Mouse (Mus musculus): ENCODE results near the gene Fcna.

The Fcna gene

DNA sequence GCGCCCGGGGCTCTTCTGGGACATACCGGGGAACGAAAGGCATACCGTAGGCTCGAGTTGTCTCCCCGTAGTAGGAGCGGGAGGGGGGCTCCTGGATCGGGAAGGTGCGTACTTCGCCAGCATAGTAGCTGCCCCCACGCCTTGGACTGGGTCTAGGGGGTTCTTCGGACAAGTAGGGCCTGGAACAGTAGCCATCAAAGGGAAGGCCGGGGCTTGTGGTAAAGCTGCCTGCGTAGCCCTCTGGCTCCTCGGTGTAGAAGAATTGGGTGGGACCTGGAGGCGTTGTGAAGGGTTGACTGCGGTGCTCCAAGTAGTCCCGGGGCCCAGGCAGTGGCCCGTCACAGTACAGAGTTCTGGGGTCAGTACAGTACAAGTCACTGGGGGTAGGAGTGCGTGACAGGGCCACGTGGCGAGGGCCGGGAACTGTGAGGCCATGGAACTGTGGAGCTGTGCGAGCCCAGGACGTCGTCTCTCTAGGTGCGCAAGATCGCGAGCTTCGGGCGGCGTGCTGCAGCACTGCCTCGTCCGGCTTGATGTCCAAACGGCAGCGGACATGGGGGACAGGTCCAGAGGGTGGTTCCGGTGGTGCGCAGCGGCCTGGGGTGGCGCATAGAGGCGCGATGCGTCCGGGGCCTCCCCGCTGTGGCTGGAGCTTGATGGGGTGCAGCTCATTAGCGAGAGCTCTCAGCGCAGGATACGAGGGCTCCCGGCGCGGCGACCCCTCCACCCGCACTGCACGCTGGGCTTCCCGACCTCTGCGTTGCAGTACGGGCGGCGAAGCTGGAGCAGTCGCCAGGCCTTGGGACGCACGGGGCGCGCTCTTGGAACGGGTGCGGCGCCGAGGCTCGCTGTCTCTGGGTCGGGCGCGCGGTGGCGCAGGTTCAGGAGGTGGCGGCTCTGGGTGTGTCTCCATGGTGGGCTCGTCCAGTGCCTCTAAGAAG is 48.8 kb downstream of the Fcna start:
- DNase-seq (ENCODE audit: extremely low read depth, insufficient read length, low spot score), result no peak

DNA sequence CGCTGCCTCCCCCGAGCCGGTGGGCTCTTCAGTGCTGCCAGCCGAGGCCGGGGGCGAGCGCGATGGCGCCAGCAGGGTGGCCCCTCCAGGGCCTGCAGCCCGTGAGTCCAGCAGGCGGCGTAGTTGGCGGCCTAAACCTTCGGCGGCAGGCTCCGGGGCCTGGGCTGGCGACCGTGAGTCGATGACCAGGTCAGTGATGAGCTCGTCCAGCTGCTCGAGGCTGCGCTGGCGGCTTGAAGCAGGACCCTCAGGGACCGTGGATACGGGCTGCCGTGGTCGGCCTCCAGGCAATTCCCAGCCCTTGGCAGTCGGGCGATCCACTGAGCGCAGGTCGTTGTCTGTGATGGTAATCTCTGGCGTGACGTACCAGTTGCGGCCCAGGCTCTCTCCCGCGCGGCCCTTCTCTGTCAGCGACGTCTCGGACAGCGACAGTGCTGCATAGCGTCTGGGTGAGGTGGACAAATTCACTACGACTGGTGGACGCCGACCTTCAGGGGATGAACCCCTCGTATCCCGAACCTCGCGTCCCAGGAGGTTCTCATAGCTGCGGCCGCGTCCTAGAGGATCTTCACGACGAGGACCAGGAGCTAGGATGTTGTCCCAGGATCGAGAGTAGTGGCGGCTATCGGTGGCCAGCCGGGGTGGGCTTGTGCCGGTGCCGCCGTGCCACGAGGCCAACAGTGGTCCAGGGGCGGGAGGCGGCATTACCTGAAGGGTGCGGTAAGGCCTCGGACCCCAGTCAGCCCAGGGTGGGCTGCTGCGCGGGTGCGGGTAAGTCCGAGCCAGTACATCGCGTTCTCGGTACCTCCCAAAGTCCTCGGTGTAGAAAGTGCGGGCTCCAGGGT is 49.7 kb downstream of the Fcna start:
- no peak for DNase-seq (ENCODE audit: extremely low read depth, insufficient read length, low spot score)

DNA sequence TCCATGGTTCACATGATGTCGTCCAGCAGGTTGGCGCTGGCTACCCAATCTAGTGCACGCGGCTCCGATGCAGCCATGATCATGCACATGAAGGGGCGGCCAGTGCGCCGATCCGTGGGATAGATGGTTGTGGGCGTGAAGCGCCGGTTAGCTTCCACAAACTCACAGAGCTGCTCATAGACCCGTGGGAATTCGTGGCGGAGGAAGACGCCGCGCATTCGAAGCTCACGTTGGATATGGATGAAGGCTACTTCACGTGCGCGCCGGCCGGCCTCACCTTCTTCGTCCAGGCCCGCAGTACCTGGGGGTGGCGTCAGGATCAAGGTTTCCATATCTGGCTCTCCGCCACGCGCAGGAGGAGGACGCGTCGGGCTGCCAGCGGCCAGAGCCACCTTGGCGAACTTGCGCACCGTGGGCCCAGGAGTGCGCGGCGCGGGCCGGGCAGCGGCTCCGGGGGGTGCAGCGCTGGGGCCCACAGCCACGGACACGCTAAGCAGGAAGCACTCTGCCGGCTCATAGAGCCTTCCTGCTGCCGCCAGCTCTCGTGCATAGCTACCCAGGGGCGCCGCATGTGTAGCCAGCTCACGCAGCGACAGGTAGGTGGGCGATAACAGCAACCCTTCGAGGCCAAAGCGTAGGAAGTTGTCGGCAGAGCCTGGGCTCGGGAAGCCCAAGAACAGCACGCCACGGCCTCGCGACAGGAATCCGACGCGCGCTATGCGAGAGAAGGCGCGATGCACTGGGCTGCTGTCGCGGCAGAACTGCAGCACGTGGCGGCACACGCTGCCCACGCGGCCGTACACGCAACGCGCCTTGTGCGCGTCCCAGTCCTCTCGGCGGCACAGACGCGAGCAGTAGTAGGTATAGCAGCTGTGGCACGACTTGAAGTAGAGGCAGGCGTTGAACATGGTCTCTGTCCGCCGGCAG is 50.6 kb downstream of the Fcna start:
- no peak for DNase-seq (ENCODE audit: extremely low read depth, insufficient read length, low spot score)

DNA sequence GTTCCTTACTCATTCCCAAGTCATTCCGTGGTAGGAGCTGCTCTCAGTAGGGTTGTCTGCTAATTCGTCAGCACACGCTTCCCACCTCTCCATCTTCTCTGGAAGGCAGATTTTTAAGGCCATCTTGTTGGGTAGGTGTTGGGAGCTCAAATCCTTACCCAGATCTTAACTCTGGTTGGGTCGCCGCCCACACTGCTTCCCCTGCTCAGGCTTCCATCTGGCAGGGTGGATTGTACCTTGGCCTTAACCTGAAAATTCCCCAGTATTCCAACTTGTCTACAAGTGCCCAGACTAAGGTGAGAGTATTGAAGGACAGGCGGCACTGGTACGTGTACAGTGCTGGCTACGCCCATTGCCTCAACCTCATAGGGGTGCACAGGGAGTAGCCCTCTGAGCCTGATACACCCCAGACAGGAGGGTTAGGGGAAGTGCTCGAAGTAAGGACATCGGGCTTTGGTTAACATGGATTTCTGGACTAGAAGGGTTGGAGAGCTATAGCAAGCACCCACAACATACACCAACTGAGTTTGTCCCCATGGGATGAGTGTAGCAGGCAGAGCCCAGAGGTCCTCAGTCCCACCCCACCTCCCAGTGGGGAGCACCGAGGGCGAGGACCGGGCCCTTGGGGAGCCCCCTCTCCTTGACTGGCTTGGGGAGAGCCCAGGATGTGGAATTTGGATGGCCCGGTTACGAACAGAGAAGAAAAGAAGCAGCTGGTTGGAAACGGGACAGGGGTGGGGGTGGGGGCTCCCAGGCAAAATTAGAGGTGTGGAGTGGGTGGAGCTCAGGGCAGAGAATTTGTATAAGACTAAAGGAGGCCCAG is 51.6 kb downstream of the Fcna start:
- DNase-seq (ENCODE audit: extremely low read depth, insufficient read length, low spot score), result no peak

DNA sequence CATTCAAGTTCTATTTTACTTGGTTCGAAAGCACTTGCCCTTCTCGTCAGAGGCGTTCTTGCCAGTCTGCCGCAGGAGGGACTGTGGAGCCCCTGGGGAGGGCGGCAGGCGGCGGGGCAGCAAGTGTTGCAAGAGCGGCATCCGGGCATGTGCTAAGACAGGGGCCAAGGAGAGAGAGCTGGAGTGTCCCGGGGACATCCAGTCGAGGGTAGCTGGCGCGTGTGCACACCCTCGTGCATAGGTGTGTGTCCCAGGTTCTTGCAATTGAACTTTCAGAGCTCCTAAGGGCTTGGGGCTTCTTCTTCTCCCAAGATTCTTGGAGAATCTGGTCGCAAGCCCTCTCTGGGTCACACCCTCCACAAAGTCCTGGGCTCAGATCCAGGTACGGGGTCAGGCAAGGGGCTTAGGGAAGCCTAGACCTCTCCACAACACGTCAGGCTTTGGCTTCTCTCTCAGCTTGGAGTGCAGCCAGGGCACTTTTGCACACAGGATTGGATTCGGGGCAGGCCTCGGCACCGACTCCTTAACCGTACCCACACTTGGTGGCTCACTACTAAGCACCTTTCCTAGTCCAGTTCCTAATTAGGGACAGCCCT is 52.3 kb downstream of the Fcna start:
- DNase-seq (ENCODE audit: extremely low read depth, insufficient read length, low spot score), result peak; percentile 72
